Mouse (Mus musculus) brain, embryonic 14.5 days (tissue): ENCODE results near the gene Crabp2.

Source experiments
- CTCF ChIP-seq: fragments of 200-500 bp; IDR thresholded peaks from 2 replicates; pipeline ENCODE4 v1.5.1; 2012; ENCODE audit warnings: inconsistent platforms, mild to moderate bottlenecking, moderate library complexity, borderline replicate concordance; ENCODE audit not compliant: insufficient read depth, insufficient read length; ENCODE audit errors: extremely low read depth
- POLR2A ChIP-seq: fragments of 200-500 bp; IDR thresholded peaks from 2 replicates; pipeline ENCODE4 v1.6.1; 2012; ENCODE audit warnings: mild to moderate bottlenecking, inconsistent platforms, borderline replicate concordance; ENCODE audit not compliant: poor library complexity, insufficient read depth, insufficient read length, severe bottlenecking; ENCODE audit errors: extremely low read depth

DNA sequence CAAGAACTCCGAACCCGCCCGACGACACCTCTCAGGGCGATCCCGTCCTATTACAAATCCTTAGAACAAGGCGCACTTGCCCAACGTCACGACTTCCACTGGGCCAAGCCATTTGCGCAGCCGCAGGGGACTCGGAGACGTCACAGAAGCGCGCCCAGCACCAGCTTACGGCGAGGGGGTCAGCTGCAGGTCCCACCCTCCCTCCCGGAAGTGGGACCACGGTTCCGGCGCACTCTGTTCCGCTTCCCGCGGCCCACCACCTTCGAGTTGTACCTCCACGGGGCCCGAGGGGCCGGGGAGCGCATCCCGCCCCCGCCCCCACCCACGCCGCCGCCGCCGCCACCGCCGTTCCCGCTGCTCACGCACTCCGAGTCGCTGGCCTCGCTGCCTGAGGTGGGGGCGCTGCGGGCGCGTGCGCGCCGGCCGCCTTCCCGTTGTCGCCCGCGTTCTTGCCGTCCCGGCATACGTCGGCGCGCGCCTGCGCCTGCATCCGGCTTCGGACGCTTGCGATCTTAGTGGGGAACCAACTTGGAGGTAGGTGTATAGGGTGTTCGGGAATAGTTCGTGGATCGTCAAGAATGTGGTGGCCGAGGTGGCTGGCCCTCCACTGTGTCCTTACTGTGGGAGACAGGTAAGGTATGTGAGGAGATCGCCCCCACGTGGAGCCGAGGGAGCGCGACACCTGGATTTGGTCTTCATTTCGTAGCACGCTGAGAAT, 18.2 kb upstream of the Crabp2 start, which contains the start of the genes Isg20l2 and Rrnad1:
- TF ChIP-seq CTCF (peak; percentile 71), POLR2A (peak; percentile 23; the same call in 1 of the 2 replicates)
